Mouse (Mus musculus) forebrain, postnatal 0 days (tissue): ENCODE results near the gene Iqschfp. TPM values are rescaled to one million over a fixed set of nuclear protein-coding genes. Genes with fewer than 3 reads are reported as not detected.

Experiments
- ATAC-seq: fragments of 200-750 bp; cut with Nextera tagmentation; 2 replicates; pipeline ENCODE4 v1.8.0; 2017; ENCODE audit warnings: mild to moderate bottlenecking, moderate library complexity
- DNase-seq: peaks from one replicate; pipeline ENCODE4 v3.0.0-alpha.2; 2015
- H3K27ac ChIP-seq: fragments of 300-500 bp; sonication (generic); 2 replicates; pipeline ENCODE4 v1.5.1; 2014; ENCODE audit warnings: low read depth, mild to moderate bottlenecking, antibody characterized with exemption, low read length, moderate library complexity, mixed read lengths
- H3K27me3 ChIP-seq: fragments of 300-500 bp; sonication (generic); 2 replicates; pipeline ENCODE4 v1.6.1; 2014; ENCODE audit warnings: mild to moderate bottlenecking, low read length, mixed read lengths; ENCODE audit not compliant: insufficient read depth
- H3K36me3 ChIP-seq: fragments of 300-500 bp; sonication (generic); 2 replicates; pipeline ENCODE4 v1.6.1; 2014; ENCODE audit warnings: mild to moderate bottlenecking, moderate library complexity; ENCODE audit not compliant: insufficient read depth
- H3K4me1 ChIP-seq: fragments of 300-500 bp; sonication (generic); 2 replicates; pipeline ENCODE4 v1.6.1; 2014; ENCODE audit warnings: antibody characterized with exemption; ENCODE audit not compliant: insufficient read depth
- H3K4me2 ChIP-seq: fragments of 300-500 bp; sonication (generic); 2 replicates; pipeline ENCODE4 v1.6.1; 2014; ENCODE audit warnings: low read depth, mild to moderate bottlenecking, moderate library complexity
- H3K4me3 ChIP-seq: fragments of 300-500 bp; sonication (generic); 2 replicates; pipeline ENCODE4 v1.5.1; 2014; ENCODE audit warnings: low read depth, low read length, mixed read lengths
- H3K9ac ChIP-seq: fragments of 300-500 bp; sonication (generic); 2 replicates; pipeline ENCODE4 v1.6.1; 2014; ENCODE audit warnings: mild to moderate bottlenecking
- H3K9me3 ChIP-seq: fragments of 300-500 bp; sonication (generic); 2 replicates; pipeline ENCODE4 v1.6.1; 2016; ENCODE audit warnings: low read length
- CTCF ChIP-seq: sonication (generic); IDR thresholded peaks from 2 replicates; pipeline ENCODE4 v1.5.1; 2016; ENCODE audit warnings: antibody characterized with exemption, control low read depth, low read depth
- WGBS: fragments of 180-500 bp; shearing (Covaris S2); extraction: QIAGEN DNeasy Blood & Tissue Kit; methylation state at CpG from one replicate; pipeline ENCODE4 v1.1.7; 2014; 5-methylcytosine and 5-hydroxymethylcytosine counted together
- polyA plus RNA-seq: library from polyadenylated mRNA; unstranded; fragments of >200 nt; fragmentation: Nextera tagmentation; extraction: Ambion mirVana; gene quantifications from 2 replicates; pipeline ENCODE4 v1.2.1, GENCODE M21; 2015
- total RNA-seq: library from RNA; depleted of rRNA; stranded (reverse); fragments of >200 nt; gene quantifications from 2 replicates; pipeline ENCODE4 v1.2.3, GENCODE M21; 2014

The Iqschfp gene
- total and polyA plus RNA-seq, 2 experiments from 2014 or later: 6.6 to 8.8 TPM

DNA sequence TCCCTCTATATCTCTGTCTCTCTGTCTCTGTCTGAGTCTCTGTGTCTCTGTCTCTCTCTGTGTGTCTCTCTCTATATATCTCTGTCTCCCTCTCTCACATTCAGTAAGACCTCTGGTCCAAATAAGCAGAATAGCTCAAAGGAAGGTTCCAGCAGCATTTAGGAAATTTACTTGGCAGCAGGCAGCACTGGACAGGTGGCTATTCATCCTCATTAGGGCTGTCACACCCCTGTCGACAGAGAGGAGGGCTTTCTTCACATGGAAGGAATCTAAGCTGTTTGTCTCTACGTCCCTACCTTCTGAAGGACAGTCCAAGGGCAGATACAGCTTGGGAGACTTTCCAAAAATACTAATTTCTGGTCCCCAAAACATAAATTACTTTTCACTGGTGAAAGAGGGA, 440.5 kb downstream of the Iqschfp start:
- DNase-seq (no peak), ATAC-seq (no peak)
- H3K4me3 ChIP-seq: no peak overlapping the region
- no peaks in the 10 kb centered on the region for H3K9me3 ChIP-seq
- no peak overlapping the region for H3K4me2 ChIP-seq
- H3K27me3 ChIP-seq: no peaks in the 10 kb centered on the region
- 35% methylated on average over 2 of the region's 2 CpGs for WGBS
- no peak overlapping the region for H3K27ac ChIP-seq
- H3K36me3 ChIP-seq: no peaks in the 10 kb centered on the region
- H3K9ac ChIP-seq: no peak overlapping the region
- no peak for TF ChIP-seq CTCF
- no peaks in the 10 kb centered on the region for H3K4me1 ChIP-seq

DNA sequence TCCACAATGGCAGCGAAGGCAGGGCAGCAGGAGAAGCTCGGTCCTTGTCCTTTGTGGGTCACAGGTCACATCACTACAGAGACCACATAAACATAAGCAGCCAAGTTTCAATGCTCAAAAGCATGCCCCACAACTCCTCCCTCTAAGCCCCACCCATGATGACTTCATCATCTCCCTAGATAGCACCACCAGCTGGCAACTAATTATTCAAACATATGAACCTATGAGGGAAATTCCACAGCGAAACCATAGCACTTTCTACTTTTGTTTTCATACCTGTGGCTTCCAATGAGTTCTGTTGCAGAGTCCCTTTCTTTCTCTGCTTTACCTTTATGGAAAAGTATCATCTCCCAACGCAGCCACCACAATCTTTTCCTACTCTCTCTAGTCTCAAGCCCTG, 443.5 kb downstream of the Iqschfp start:
- Histone ChIP-seq H3K27me3 (no peaks in the 10 kb centered on the region), H3K4me3 (no peak overlapping the region), H3K4me1 (no peaks in the 10 kb centered on the region), H3K27ac (no peak overlapping the region), H3K9me3 (no peaks in the 10 kb centered on the region), H3K9ac (no peak overlapping the region), H3K4me2 (no peak overlapping the region), H3K36me3 (no peaks in the 10 kb centered on the region)
- ATAC-seq (no peak), DNase-seq (no peak)
- no peak for TF ChIP-seq CTCF
- 91% methylated on average over 4 of the region's 4 CpGs for WGBS

- 86% methylated on average over 6 of the region's 6 CpGs for WGBS
- Histone ChIP-seq H3K27ac (no peak overlapping the region), H3K4me2 (no peak overlapping the region), H3K9ac (no peak overlapping the region), H3K27me3 (no peaks in the 10 kb centered on the region), H3K4me1 (no peaks in the 10 kb centered on the region), H3K9me3 (0 out of 2 replicates have a peak, but pooled peaks cover 5% of the 10 kb centered on the region), H3K36me3 (no peaks in the 10 kb centered on the region), H3K4me3 (no peak overlapping the region)
- TF ChIP-seq CTCF: no peak
- ATAC-seq: no peak
- DNase-seq: no peak
Measured at GRCm38 (mm10) chr3:68350624-68351023, 458.6 kb downstream of the Iqschfp start.

GRCm38 (mm10) chr3:68351461-68351860, 459.4 kb downstream of the Iqschfp start:
- Histone ChIP-seq H3K4me2 (no peak overlapping the region), H3K9ac (no peak overlapping the region), H3K27ac (no peak overlapping the region), H3K27me3 (no peaks in the 10 kb centered on the region), H3K4me3 (no peak overlapping the region), H3K36me3 (no peaks in the 10 kb centered on the region), H3K4me1 (no peaks in the 10 kb centered on the region), H3K9me3 (0 out of 2 replicates have a peak, but pooled peaks cover 5% of the 10 kb centered on the region)
- DNase-seq (no peak), ATAC-seq (no peak)
- 34% methylated on average over 3 of the region's 3 CpGs for WGBS
- no peak for TF ChIP-seq CTCF

- Histone ChIP-seq H3K27ac (no peak overlapping the region), H3K9ac (no peak overlapping the region), H3K4me3 (no peak overlapping the region), H3K4me1 (no peaks in the 10 kb centered on the region), H3K4me2 (no peak overlapping the region), H3K27me3 (no peaks in the 10 kb centered on the region), H3K36me3 (no peaks in the 10 kb centered on the region), H3K9me3 (0 out of 2 replicates have a peak, but pooled peaks cover 5% of the 10 kb centered on the region)
- 73% methylated on average over 7 of the region's 7 CpGs for WGBS
- ATAC-seq (peak; percentile 59), DNase-seq (peak; percentile 62)
- no peak for TF ChIP-seq CTCF
Measured at GRCm38 (mm10) chr3:68352961-68353360, 460.9 kb downstream of the Iqschfp start.

GRCm38 (mm10) chr3:68353492-68353891, 461.5 kb downstream of the Iqschfp start:
- Histone ChIP-seq H3K9me3 (0 out of 2 replicates have a peak, but pooled peaks cover 5% of the 10 kb centered on the region), H3K27me3 (no peaks in the 10 kb centered on the region), H3K4me2 (no peak overlapping the region), H3K4me3 (no peak overlapping the region), H3K9ac (no peak overlapping the region), H3K36me3 (no peaks in the 10 kb centered on the region), H3K27ac (no peak overlapping the region), H3K4me1 (no peaks in the 10 kb centered on the region)
- ATAC-seq: no peak
- no peak for TF ChIP-seq CTCF
- WGBS: 64% methylated on average over 3 of the region's 3 CpGs
- no peak for DNase-seq

DNA sequence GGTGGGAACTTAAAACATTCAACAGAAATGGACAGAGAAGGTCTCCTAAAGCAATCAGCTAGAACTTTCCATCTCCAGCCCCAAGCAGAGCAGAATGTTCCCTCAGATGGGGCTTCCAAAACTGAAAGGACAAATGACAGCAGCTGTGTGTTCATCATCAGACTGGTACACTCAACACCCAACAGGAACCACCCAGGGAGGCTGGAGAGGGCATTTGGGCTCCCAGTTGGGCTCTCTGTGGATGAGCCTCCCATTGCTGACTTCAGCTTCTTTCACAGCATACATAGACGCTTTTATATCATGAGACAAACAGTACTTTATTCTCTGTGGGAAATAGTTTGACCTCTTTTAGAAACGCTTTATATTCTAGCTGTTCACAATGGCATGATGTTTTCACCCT, 464.5 kb downstream of the Iqschfp start:
- H3K4me2 ChIP-seq: no peak overlapping the region
- H3K9ac ChIP-seq: no peak overlapping the region
- H3K36me3 ChIP-seq: no peaks in the 10 kb centered on the region
- no peaks in the 10 kb centered on the region for H3K27me3 ChIP-seq
- 89% methylated on average over 2 of the region's 2 CpGs for WGBS
- no peak for ATAC-seq
- H3K4me1 ChIP-seq: no peaks in the 10 kb centered on the region
- no peak overlapping the region for H3K27ac ChIP-seq
- no peak overlapping the region for H3K4me3 ChIP-seq
- H3K9me3 ChIP-seq: 0 out of 2 replicates have a peak, but pooled peaks cover 5% of the 10 kb centered on the region
- no peak for DNase-seq
- no peak for TF ChIP-seq CTCF

DNA sequence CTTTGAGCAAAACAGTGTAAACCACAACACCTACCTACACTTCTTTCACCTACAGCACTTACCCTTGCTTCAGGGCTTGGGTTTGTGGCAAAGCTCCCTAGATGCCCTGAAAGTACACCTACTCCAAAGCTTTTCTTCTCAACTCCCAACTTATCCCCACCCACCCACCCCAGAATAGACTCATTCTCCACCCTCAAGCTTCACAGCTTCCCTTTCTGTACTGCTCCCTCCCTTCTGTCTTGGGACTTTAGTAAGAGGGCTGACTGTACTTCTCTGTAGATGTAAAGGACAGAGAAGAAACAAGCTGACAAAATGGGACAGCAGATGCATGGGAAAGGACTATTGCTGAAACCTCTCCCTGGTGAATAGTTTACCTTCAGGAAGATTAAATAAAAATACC, 476.0 kb downstream of the Iqschfp start:
- Histone ChIP-seq H3K27me3 (no peaks in the 10 kb centered on the region), H3K36me3 (no peaks in the 10 kb centered on the region), H3K9ac (no peak overlapping the region)

More for the DNA sequence above, 476.0 kb downstream of the Iqschfp start:
- H3K4me2 ChIP-seq: no peak overlapping the region
- DNase-seq: no peak
- no peaks in the 10 kb centered on the region for H3K9me3 ChIP-seq
- no peak for TF ChIP-seq CTCF
- no peak overlapping the region for H3K4me3 ChIP-seq
- no peaks in the 10 kb centered on the region for H3K4me1 ChIP-seq
- ATAC-seq: no peak
- no peak overlapping the region for H3K27ac ChIP-seq
